Mouse (Mus musculus) layer of hippocampus, adult 18-20 months (tissue): ENCODE data around the gene Fam129a. TPM values are rescaled to one million over a fixed set of nuclear protein-coding genes. Genes with fewer than 3 reads are reported as not detected.
"Not testable (repeated sequence)": the region's sequence is repeated elsewhere in the genome, so short reads cannot be mapped to it uniquely, and the experiment has no call there.

Experiments used
- DNase-seq, 2 experiments: peaks; one replicate each; pipeline ENCODE4 v3.0.0; 2022; ENCODE audit warnings: low spot score in 2 of 2
- total RNA-seq, 2 experiments: library from RNA; stranded (reverse); gene quantifications; 2 replicates each; pipeline ENCODE4 v1.2.3; 2021

Fam129a gene
- total RNA-seq, 2 experiments from 2014 or later, result 1.8 to 2.0 TPM

- DNase-seq, result no peak
Measured at GRCm38 (mm10) chr1:151690583-151691193, 119.7 kb downstream of the Fam129a start.

- not testable (repeated sequence) for DNase-seq
Measured at GRCm38 (mm10) chr1:151692867-151693266, 121.9 kb downstream of the Fam129a start.

GRCm38 (mm10) chr1:151696751-151697150 lies 125.8 kb downstream of the Fam129a start:
- DNase-seq, result no peak

GRCm38 (mm10) chr1:151697901-151698641 lies 127.1 kb downstream of the Fam129a start:
- DNase-seq, result no peak

- no peak for DNase-seq
Measured at GRCm38 (mm10) chr1:151699363-151699762, 128.4 kb downstream of the Fam129a start.

- DNase-seq, result no peak
Measured at GRCm38 (mm10) chr1:151702816-151703215, 131.8 kb downstream of the Fam129a start.

- DNase-seq, result peak; percentile 61 to 94
Measured at GRCm38 (mm10) chr1:151705723-151706396, 134.9 kb downstream of the Fam129a start.

- DNase-seq, result no peak
Measured at GRCm38 (mm10) chr1:151706397-151706752, 135.4 kb downstream of the Fam129a start.

- no peak for DNase-seq
Measured at GRCm38 (mm10) chr1:151708966-151709733, 138.2 kb downstream of the Fam129a start.

GRCm38 (mm10) chr1:151709734-151710022 lies 138.7 kb downstream of the Fam129a start:
- no peak for DNase-seq

GRCm38 (mm10) chr1:151710424-151711055 lies 139.6 kb downstream of the Fam129a start:
- no peak for DNase-seq

- DNase-seq, result no peak
Measured at GRCm38 (mm10) chr1:151711062-151711461, 140.1 kb downstream of the Fam129a start.

- DNase-seq, result no peak
Measured at GRCm38 (mm10) chr1:151712664-151713063, 141.7 kb downstream of the Fam129a start.

GRCm38 (mm10) chr1:151713622-151714021 lies 142.6 kb downstream of the Fam129a start:
- DNase-seq, result no peak

GRCm38 (mm10) chr1:151716024-151716710 lies 145.2 kb downstream of the Fam129a start:
- DNase-seq, result no peak

GRCm38 (mm10) chr1:151717624-151718023 lies 146.6 kb downstream of the Fam129a start:
- no peak for DNase-seq

GRCm38 (mm10) chr1:151718575-151718974 lies 147.6 kb downstream of the Fam129a start:
- no peak for DNase-seq

GRCm38 (mm10) chr1:151719911-151720310 lies 148.9 kb downstream of the Fam129a start:
- DNase-seq, result no peak

- no peak for DNase-seq
Measured at GRCm38 (mm10) chr1:151720566-151720965, 149.6 kb downstream of the Fam129a start.

GRCm38 (mm10) chr1:151721357-151721983 lies 150.5 kb downstream of the Fam129a start:
- DNase-seq, result no peak
